Mouse (Mus musculus): ENCODE data around the gene Ptpro. TPM values are rescaled to one million over a fixed set of nuclear protein-coding genes. Genes with fewer than 3 reads are reported as not detected.

The Ptpro gene
- polyA plus RNA-seq, 1 experiment from 2014 or later: 63.5 TPM

GRCm38 (mm10) chr6:137386344-137386743 is 134.2 kb downstream of the Ptpro start:
- Histone ChIP-seq H3K27ac (ENCODE audit: low read length) (no peak overlapping the region), H3K9me3 (ENCODE audit: control insufficient read depth, low read length) (peaks cover 2% of the 10 kb centered on the region; the same call in 1 of the 2 replicates), H3K27me3 (replicated peaks; ENCODE audit: control insufficient read depth, insufficient read depth, low read length) (no peaks in the 10 kb centered on the region), H3K36me3 (ENCODE audit: control insufficient read depth, insufficient read depth) (peaks cover 9% of the 10 kb centered on the region), H3K4me1 (replicated peaks; ENCODE audit: control insufficient read depth, insufficient read depth, low read length) (no peaks in the 10 kb centered on the region), H3K4me3 (replicated peaks; ENCODE audit: low read length) (no peak overlapping the region), H3K9ac (replicated peaks; ENCODE audit: low read depth, low read length) (no peak overlapping the region), H3K4me2 (ENCODE audit: low read length) (no peak overlapping the region)
- 87% methylated on average over 4 of the region's 4 CpGs for WGBS
- no peak for ATAC-seq

GRCm38 (mm10) chr6:137386935-137387334 is 134.8 kb downstream of the Ptpro start:
- Histone ChIP-seq H3K9ac (replicated peaks; ENCODE audit: low read depth, low read length) (no peak overlapping the region), H3K27me3 (replicated peaks; ENCODE audit: control insufficient read depth, insufficient read depth, low read length) (no peaks in the 10 kb centered on the region), H3K9me3 (ENCODE audit: control insufficient read depth, low read length) (peaks cover 2% of the 10 kb centered on the region; the same call in 1 of the 2 replicates), H3K4me1 (replicated peaks; ENCODE audit: control insufficient read depth, insufficient read depth, low read length) (no peaks in the 10 kb centered on the region), H3K4me2 (ENCODE audit: low read length) (no peak overlapping the region), H3K36me3 (ENCODE audit: control insufficient read depth, insufficient read depth) (peaks cover 9% of the 10 kb centered on the region), H3K4me3 (replicated peaks; ENCODE audit: low read length) (no peak overlapping the region), H3K27ac (ENCODE audit: low read length) (no peak overlapping the region)
- 57% methylated on average over 3 of the region's 4 CpGs for WGBS
- no peak for ATAC-seq

GRCm38 (mm10) chr6:137395075-137395474 is 143.0 kb downstream of the Ptpro start:
- no peaks in the 10 kb centered on the region for H3K4me1 ChIP-seq (replicated peaks; ENCODE audit: control insufficient read depth, insufficient read depth, low read length)
- H3K4me2 ChIP-seq (ENCODE audit: low read length): no peak overlapping the region
- no peaks in the 10 kb centered on the region for H3K9me3 ChIP-seq (ENCODE audit: control insufficient read depth, low read length)
- H3K36me3 ChIP-seq (ENCODE audit: control insufficient read depth, insufficient read depth): no peaks in the 10 kb centered on the region
- H3K27ac ChIP-seq (ENCODE audit: low read length): no peak overlapping the region
- no peak for ATAC-seq
- H3K4me3 ChIP-seq (replicated peaks; ENCODE audit: low read length): no peak overlapping the region
- 67% methylated on average over 7 of the region's 7 CpGs for WGBS
- H3K27me3 ChIP-seq (replicated peaks; ENCODE audit: control insufficient read depth, insufficient read depth, low read length): no peaks in the 10 kb centered on the region
- H3K9ac ChIP-seq (replicated peaks; ENCODE audit: low read depth, low read length): no peak overlapping the region

- H3K4me1 ChIP-seq (replicated peaks; ENCODE audit: control insufficient read depth, insufficient read depth, low read length): no peaks in the 10 kb centered on the region
- H3K27ac ChIP-seq (ENCODE audit: low read length): no peak overlapping the region
- ATAC-seq: no peak
- WGBS: 78% methylated on average over 4 of the region's 4 CpGs
- no peaks in the 10 kb centered on the region for H3K27me3 ChIP-seq (replicated peaks; ENCODE audit: control insufficient read depth, insufficient read depth, low read length)
- no peak overlapping the region for H3K4me3 ChIP-seq (replicated peaks; ENCODE audit: low read length)
- H3K9ac ChIP-seq (replicated peaks; ENCODE audit: low read depth, low read length): no peak overlapping the region
- no peak overlapping the region for H3K4me2 ChIP-seq (ENCODE audit: low read length)
- no peaks in the 10 kb centered on the region for H3K36me3 ChIP-seq (ENCODE audit: control insufficient read depth, insufficient read depth)
- no peaks in the 10 kb centered on the region for H3K9me3 ChIP-seq (ENCODE audit: control insufficient read depth, low read length)
These were observed 144.1 kb downstream of the Ptpro start for GRCm38 (mm10) chr6:137396106-137396793.

- H3K4me2 ChIP-seq (ENCODE audit: low read length): no peak overlapping the region
- no peak overlapping the region for H3K9ac ChIP-seq (replicated peaks; ENCODE audit: low read depth, low read length)
- no peaks in the 10 kb centered on the region for H3K36me3 ChIP-seq (ENCODE audit: control insufficient read depth, insufficient read depth)
- no peak overlapping the region for H3K27ac ChIP-seq (ENCODE audit: low read length)
- WGBS: 78% methylated on average over 2 of the region's 2 CpGs
- H3K4me1 ChIP-seq (replicated peaks; ENCODE audit: control insufficient read depth, insufficient read depth, low read length): no peaks in the 10 kb centered on the region
- H3K27me3 ChIP-seq (replicated peaks; ENCODE audit: control insufficient read depth, insufficient read depth, low read length): no peaks in the 10 kb centered on the region
- ATAC-seq: no peak
- no peak overlapping the region for H3K4me3 ChIP-seq (replicated peaks; ENCODE audit: low read length)
- H3K9me3 ChIP-seq (ENCODE audit: control insufficient read depth, low read length): no peaks in the 10 kb centered on the region
These were observed 145.2 kb downstream of the Ptpro start for GRCm38 (mm10) chr6:137397358-137397757.

GRCm38 (mm10) chr6:137404196-137404595 is 152.1 kb downstream of the Ptpro start:
- no peak overlapping the region for H3K4me2 ChIP-seq (ENCODE audit: low read length)
- no peaks in the 10 kb centered on the region for H3K27me3 ChIP-seq (replicated peaks; ENCODE audit: control insufficient read depth, insufficient read depth, low read length)
- no peak for ATAC-seq
- WGBS: 90% methylated on average over 4 of the region's 4 CpGs
- no peak overlapping the region for H3K9ac ChIP-seq (replicated peaks; ENCODE audit: low read depth, low read length)
- H3K27ac ChIP-seq (ENCODE audit: low read length): no peak overlapping the region
- H3K4me3 ChIP-seq (replicated peaks; ENCODE audit: low read length): no peak overlapping the region
- peaks cover 4% of the 10 kb centered on the region; the same call in 1 of the 2 replicates for H3K36me3 ChIP-seq (ENCODE audit: control insufficient read depth, insufficient read depth)
- H3K9me3 ChIP-seq (ENCODE audit: control insufficient read depth, low read length): no peaks in the 10 kb centered on the region
- no peaks in the 10 kb centered on the region for H3K4me1 ChIP-seq (replicated peaks; ENCODE audit: control insufficient read depth, insufficient read depth, low read length)

- Histone ChIP-seq H3K9ac (replicated peaks; ENCODE audit: low read depth, low read length) (no peak overlapping the region), H3K4me2 (ENCODE audit: low read length) (no peak overlapping the region), H3K36me3 (ENCODE audit: control insufficient read depth, insufficient read depth) (peaks cover 4% of the 10 kb centered on the region; the same call in 1 of the 2 replicates), H3K9me3 (ENCODE audit: control insufficient read depth, low read length) (no peaks in the 10 kb centered on the region), H3K4me1 (replicated peaks; ENCODE audit: control insufficient read depth, insufficient read depth, low read length) (no peaks in the 10 kb centered on the region), H3K27ac (ENCODE audit: low read length) (no peak overlapping the region), H3K4me3 (replicated peaks; ENCODE audit: low read length) (no peak overlapping the region), H3K27me3 (replicated peaks; ENCODE audit: control insufficient read depth, insufficient read depth, low read length) (no peaks in the 10 kb centered on the region)
- WGBS: 84% methylated on average over 2 of the region's 2 CpGs
- no peak for ATAC-seq
These were observed 153.6 kb downstream of the Ptpro start for GRCm38 (mm10) chr6:137405690-137406089.

GRCm38 (mm10) chr6:137410510-137410909 is 158.4 kb downstream of the Ptpro start:
- Histone ChIP-seq H3K9me3 (ENCODE audit: control insufficient read depth, low read length) (no peaks in the 10 kb centered on the region), H3K4me3 (replicated peaks; ENCODE audit: low read length) (no peak overlapping the region), H3K9ac (replicated peaks; ENCODE audit: low read depth, low read length) (no peak overlapping the region), H3K4me2 (ENCODE audit: low read length) (no peak overlapping the region), H3K4me1 (replicated peaks; ENCODE audit: control insufficient read depth, insufficient read depth, low read length) (peaks cover 3% of the 10 kb centered on the region), H3K27ac (ENCODE audit: low read length) (no peak overlapping the region), H3K27me3 (replicated peaks; ENCODE audit: control insufficient read depth, insufficient read depth, low read length) (no peaks in the 10 kb centered on the region), H3K36me3 (ENCODE audit: control insufficient read depth, insufficient read depth) (peaks cover 2% of the 10 kb centered on the region; the same call in 1 of the 2 replicates)
- 54% methylated on average over 3 of the region's 3 CpGs for WGBS
- ATAC-seq: no peak

- Histone ChIP-seq H3K4me1 (replicated peaks; ENCODE audit: control insufficient read depth, insufficient read depth, low read length) (peaks cover 3% of the 10 kb centered on the region), H3K9me3 (ENCODE audit: control insufficient read depth, low read length) (no peaks in the 10 kb centered on the region), H3K27ac (ENCODE audit: low read length) (peak overlapping the region; percentile 13), H3K4me2 (ENCODE audit: low read length) (no peak overlapping the region), H3K9ac (replicated peaks; ENCODE audit: low read depth, low read length) (no peak overlapping the region), H3K36me3 (ENCODE audit: control insufficient read depth, insufficient read depth) (peaks cover 2% of the 10 kb centered on the region; the same call in 1 of the 2 replicates), H3K4me3 (replicated peaks; ENCODE audit: low read length) (no peak overlapping the region), H3K27me3 (replicated peaks; ENCODE audit: control insufficient read depth, insufficient read depth, low read length) (no peaks in the 10 kb centered on the region)
- peak; percentile 72 for ATAC-seq
- WGBS: 4% methylated on average over 2 of the region's 2 CpGs
These were observed 159.8 kb downstream of the Ptpro start for GRCm38 (mm10) chr6:137411901-137412378.
